Mouse (Mus musculus) erythroblast, embryonic 14.5 days (primary cell): ENCODE data around the gene Rgs3.

Experiments
- GATA1 ChIP-seq: IDR thresholded peaks from 2 replicates; pipeline ENCODE4 v1.6.1; 2012; ENCODE audit warnings: low read length, inconsistent platforms, mixed read lengths
- TAL1 ChIP-seq: IDR thresholded peaks from 3 replicates; pipeline ENCODE4 v1.6.1; 2012; ENCODE audit warnings: low read length, inconsistent platforms, mixed read lengths

GRCm38 (mm10) chr4:62705749-62706148 is 146.1 kb downstream of the Rgs3 start:
- no peak for TF ChIP-seq TAL1
- no peak for TF ChIP-seq GATA1
